Mouse (Mus musculus): Measurements from ENCODE around the gene Gm9918. TPM values are rescaled to one million over a fixed set of nuclear protein-coding genes. Genes with fewer than 3 reads are reported as not detected.

Gm9918 gene
- total RNA-seq, 2 experiments from 2014 or later = 0.13 TPM; not detected in 1

Other genes starting within 250 kb of the Gm9918 start
- gene Krt18, start 242.4 kb upstream of the Gm9918 start, total RNA-seq (2021) = 1 to 10 TPM; 1.0 to 1.3 TPM
- gene Eif4b, start 196.8 kb upstream of the Gm9918 start, total RNA-seq (2021) = 100 to 1,000 TPM; 197 to 252 TPM
- gene Tns2, start 170.2 kb upstream of the Gm9918 start, total RNA-seq (2021) = 10 to 100 TPM; 76.9 to 89.5 TPM
- 10 to 100 TPM; 33.0 to 36.9 TPM for gene Spryd3, start 134.3 kb upstream of the Gm9918 start, total RNA-seq (2021)
- gene Igfbp6, start 126.2 kb upstream of the Gm9918 start, total RNA-seq (2021) = 10 to 100 TPM; 45.1 to 66.2 TPM
- gene Soat2, start 120.0 kb upstream of the Gm9918 start, total RNA-seq (2021) = under 1 TPM; 0.26 to 0.56 TPM
- gene Zfp740, start 67.3 kb upstream of the Gm9918 start, total RNA-seq (2021) = 10 to 100 TPM; 49.8 to 65.0 TPM
- 100 to 1,000 TPM in 1 of 2 experiments, 10 to 100 TPM in 1; 81.7 to 106 TPM for gene Csad, start 65.8 kb upstream of the Gm9918 start, total RNA-seq (2021)
- gene Itgb7, start 38.6 kb upstream of the Gm9918 start, total RNA-seq (2021) = 1 to 10 TPM; 4.1 to 7.4 TPM
- 10 to 100 TPM; 21.7 to 27.2 TPM for gene Rarg, start 13.0 kb upstream of the Gm9918 start, total RNA-seq (2021)
- gene Mfsd5, start 8.9 kb downstream of the Gm9918 start, total RNA-seq (2021) = 10 to 100 TPM; 32.6 to 35.2 TPM
- gene Espl1, start 25.7 kb downstream of the Gm9918 start, total RNA-seq (2021) = 1 to 10 TPM; 1.3 to 1.9 TPM
- 100 to 1,000 TPM; 443 to 458 TPM for gene Pfdn5, start 55.6 kb downstream of the Gm9918 start, total RNA-seq (2021)
- 10 to 100 TPM; 48.9 to 54.7 TPM for gene Myg1, start 61.1 kb downstream of the Gm9918 start, total RNA-seq (2021)
- 10 to 100 TPM; 12.0 to 14.7 TPM for gene Aaas, start 80.2 kb downstream of the Gm9918 start, total RNA-seq (2021)
- gene Sp7, start 96.6 kb downstream of the Gm9918 start, total RNA-seq (2021) = under 1 TPM in 1 of 2 experiments, not detected in 1; 0.10 TPM
- gene Sp1, start 135.6 kb downstream of the Gm9918 start, total RNA-seq (2021) = 10 to 100 TPM; 61.1 to 62.1 TPM
- gene Amhr2, start 174.8 kb downstream of the Gm9918 start, total RNA-seq (2021) = 1 to 10 TPM; 1.5 to 2.0 TPM
- gene Prr13, start 188.5 kb downstream of the Gm9918 start, total RNA-seq (2021) = 100 to 1,000 TPM in 1 of 2 experiments, 10 to 100 TPM in 1; 86.2 to 148 TPM
- gene Pcbp2, start 200.0 kb downstream of the Gm9918 start, total RNA-seq (2021) = 100 to 1,000 TPM; 628 to 756 TPM
- not detected for gene Gm10337, start 233.2 kb downstream of the Gm9918 start, total RNA-seq (2021)
- gene Map3k12, start 246.5 kb downstream of the Gm9918 start, total RNA-seq (2021) = 1 to 10 TPM; 5.8 to 7.6 TPM
- gene Tarbp2, start 247.6 kb downstream of the Gm9918 start, total RNA-seq (2021) = 10 to 100 TPM; 35.5 to 36.1 TPM

All from adrenal gland, adult 18-20 months (tissue).